Mouse (Mus musculus) embryonic facial prominence, embryonic 15.5 days (tissue): ENCODE measurements at regions not wholly inside any gene's neighbourhood (a gene's known extent, or its start where the extent isn't known, plus 50 kb on each side); places are given as distances from the start of the nearest gene placed in this dataset.
"Not testable (repeated sequence)": the region's sequence is repeated elsewhere in the genome, so short reads cannot be mapped to it uniquely, and the experiment has no call there.

Experiments used
- ATAC-seq: fragments of 200-750 bp; cut with Nextera tagmentation; 2 replicates; pipeline ENCODE4 v1.8.0; 2017; ENCODE audit warnings: low read depth, moderate TSS enrichment; ENCODE audit not compliant: insufficient number of reproducible peaks, low FRiP score, low TSS enrichment
- H3K27ac ChIP-seq: fragments of 300-500 bp; sonication (generic); replicated peaks from 2 replicates; pipeline ENCODE4 v1.5.1; 2015; ENCODE audit warnings: mild to moderate bottlenecking, inconsistent platforms
- H3K27me3 ChIP-seq: fragments of 300-500 bp; sonication (generic); 2 replicates; pipeline ENCODE4 v1.6.1; 2015; ENCODE audit warnings: inconsistent platforms
- H3K36me3 ChIP-seq: fragments of 300-500 bp; sonication (generic); 2 replicates; pipeline ENCODE4 v1.6.1; 2015; ENCODE audit warnings: mild to moderate bottlenecking, inconsistent platforms
- H3K4me1 ChIP-seq: fragments of 300-500 bp; sonication (generic); 2 replicates; pipeline ENCODE4 v1.6.1; 2015; ENCODE audit warnings: inconsistent platforms
- H3K4me2 ChIP-seq: fragments of 300-500 bp; sonication (generic); replicated peaks from 2 replicates; pipeline ENCODE4 v1.6.1; 2015; ENCODE audit warnings: mild to moderate bottlenecking, inconsistent platforms
- H3K4me3 ChIP-seq: fragments of 300-500 bp; sonication (generic); replicated peaks from 2 replicates; pipeline ENCODE4 v1.5.1; 2015; ENCODE audit warnings: mild to moderate bottlenecking, inconsistent platforms
- H3K9ac ChIP-seq: fragments of 300-500 bp; sonication (generic); 2 replicates; pipeline ENCODE4 v1.6.1; 2015; ENCODE audit warnings: inconsistent platforms
- H3K9me3 ChIP-seq: fragments of 300-500 bp; sonication (generic); replicated peaks from 2 replicates; pipeline ENCODE4 v1.6.1; 2016; ENCODE audit warnings: inconsistent platforms
- WGBS: fragments of 180-500 bp; shearing (Covaris S2); methylation state at CpG from one replicate; pipeline ENCODE4 v1.1.7; 2015; 5-methylcytosine and 5-hydroxymethylcytosine counted together

- WGBS, result 51% methylated on average over 2 of the region's 2 CpGs
- no peak for ATAC-seq
Observed at GRCm38 (mm10) chr7:62179387-62179786, 167.0 kb upstream of the Ndn start.

GRCm38 (mm10) chr7:62208529-62208928, 137.8 kb upstream of the Ndn start:
- no peak overlapping the region for H3K27ac ChIP-seq
- no peak overlapping the region for H3K9ac ChIP-seq
- H3K9me3 ChIP-seq, result no peaks in the 10 kb centered on the region
- H3K27me3 ChIP-seq, result no peaks in the 10 kb centered on the region
- H3K4me3 ChIP-seq, result no peak overlapping the region
- H3K4me2 ChIP-seq, result 0 out of 2 replicates have a peak overlapping the region, but pooled peaks have one; percentile 26
- no peaks in the 10 kb centered on the region for H3K4me1 ChIP-seq
- no peaks in the 10 kb centered on the region for H3K36me3 ChIP-seq
- no peak for ATAC-seq

More at GRCm38 (mm10) chr7:62179387-62179786, 167.0 kb upstream of the Ndn start:
- H3K4me3 ChIP-seq, result no peak overlapping the region
- H3K4me2 ChIP-seq, result no peak overlapping the region
- no peak overlapping the region for H3K9ac ChIP-seq
- H3K4me1 ChIP-seq, result no peaks in the 10 kb centered on the region
- no peaks in the 10 kb centered on the region for H3K27me3 ChIP-seq
- H3K36me3 ChIP-seq, result no peaks in the 10 kb centered on the region
- H3K9me3 ChIP-seq, result no peaks in the 10 kb centered on the region
- no peak overlapping the region for H3K27ac ChIP-seq

- H3K4me2 ChIP-seq, result peak overlapping the region; percentile 35
- no peaks in the 10 kb centered on the region for H3K27me3 ChIP-seq
- no peak overlapping the region for H3K9ac ChIP-seq
- WGBS, result 32% methylated on average over 12 of the region's 12 CpGs
- no peak for ATAC-seq
- no peaks in the 10 kb centered on the region for H3K36me3 ChIP-seq
- H3K4me1 ChIP-seq, result no peaks in the 10 kb centered on the region
- H3K4me3 ChIP-seq, result peak overlapping the region; percentile 45
- H3K27ac ChIP-seq, result no peak overlapping the region
- H3K9me3 ChIP-seq, result no peaks in the 10 kb centered on the region
Observed at GRCm38 (mm10) chr7:62209117-62209700, 137.2 kb upstream of the Ndn start.

- H3K27ac ChIP-seq, result no peak overlapping the region
- H3K9ac ChIP-seq, result no peak overlapping the region
- 22% methylated on average over 4 of the region's 4 CpGs for WGBS
- no peak overlapping the region for H3K4me3 ChIP-seq
- no peak overlapping the region for H3K4me2 ChIP-seq
- no peaks in the 10 kb centered on the region for H3K9me3 ChIP-seq
- ATAC-seq, result no peak
- no peaks in the 10 kb centered on the region for H3K4me1 ChIP-seq
- H3K36me3 ChIP-seq, result no peaks in the 10 kb centered on the region
- no peaks in the 10 kb centered on the region for H3K27me3 ChIP-seq
Observed at GRCm38 (mm10) chr7:62225184-62225583, 121.2 kb upstream of the Ndn start.

- ATAC-seq, result no peak
- Histone ChIP-seq H3K4me2 (no peak overlapping the region), H3K27ac (no peak overlapping the region), H3K4me1 (peaks cover 8% of the 10 kb centered on the region; the same call in 1 of the 2 replicates), H3K27me3 (no peaks in the 10 kb centered on the region), H3K9me3 (no peaks in the 10 kb centered on the region), H3K4me3 (no peak overlapping the region), H3K36me3 (no peaks in the 10 kb centered on the region), H3K9ac (no peak overlapping the region)
- 3% methylated on average over 1 of the region's 1 CpGs for WGBS
Observed at GRCm38 (mm10) chr7:62227727-62228126, 118.6 kb upstream of the Ndn start.

- Histone ChIP-seq H3K9ac (no peak overlapping the region), H3K27ac (peak overlapping the region; percentile 56), H3K36me3 (no peaks in the 10 kb centered on the region), H3K4me1 (peaks cover 8% of the 10 kb centered on the region; the same call in 1 of the 2 replicates), H3K9me3 (no peaks in the 10 kb centered on the region), H3K4me3 (peak overlapping the region; percentile 12; the same call in 1 of the 2 replicates), H3K27me3 (no peaks in the 10 kb centered on the region), H3K4me2 (peak overlapping the region; percentile 38)
- ATAC-seq, result no peak; the same call in 1 of the 2 replicates
- 12% methylated on average over 2 of the region's 2 CpGs for WGBS
Observed at GRCm38 (mm10) chr7:62230713-62231112, 115.7 kb upstream of the Ndn start.

GRCm38 (mm10) chr7:62231120-62231574, 115.2 kb upstream of the Ndn start:
- H3K27me3 ChIP-seq, result no peaks in the 10 kb centered on the region
- H3K4me1 ChIP-seq, result peaks cover 8% of the 10 kb centered on the region; the same call in 1 of the 2 replicates
- H3K27ac ChIP-seq, result peak overlapping the region; percentile 56
- ATAC-seq, result peak; percentile 91
- no peaks in the 10 kb centered on the region for H3K9me3 ChIP-seq
- peak overlapping the region; percentile 38 for H3K4me2 ChIP-seq
- H3K4me3 ChIP-seq, result peak overlapping the region; percentile 12; the same call in 1 of the 2 replicates
- H3K9ac ChIP-seq, result no peak overlapping the region
- 25% methylated on average over 13 of the region's 13 CpGs for WGBS
- H3K36me3 ChIP-seq, result no peaks in the 10 kb centered on the region

- peak; percentile 52; the same call in 1 of the 2 replicates for ATAC-seq
- no peaks in the 10 kb centered on the region for H3K9me3 ChIP-seq
- H3K4me1 ChIP-seq, result peaks cover 8% of the 10 kb centered on the region; the same call in 1 of the 2 replicates
- H3K9ac ChIP-seq, result no peak overlapping the region
- H3K4me2 ChIP-seq, result peak overlapping the region; percentile 38; the same call in 1 of the 2 replicates
- no peaks in the 10 kb centered on the region for H3K36me3 ChIP-seq
- H3K27ac ChIP-seq, result peak overlapping the region; percentile 56; the same call in 1 of the 2 replicates
- H3K27me3 ChIP-seq, result no peaks in the 10 kb centered on the region
- WGBS, result 39% methylated on average over 5 of the region's 5 CpGs
- no peak overlapping the region for H3K4me3 ChIP-seq
Observed at GRCm38 (mm10) chr7:62232076-62232475, 114.3 kb upstream of the Ndn start.

GRCm38 (mm10) chr7:62234037-62234436, 112.3 kb upstream of the Ndn start:
- no peaks in the 10 kb centered on the region for H3K9me3 ChIP-seq
- H3K4me3 ChIP-seq, result no peak overlapping the region
- H3K4me2 ChIP-seq, result no peak overlapping the region
- no peaks in the 10 kb centered on the region for H3K27me3 ChIP-seq
- H3K4me1 ChIP-seq, result peaks cover 8% of the 10 kb centered on the region; the same call in 1 of the 2 replicates
- no peak overlapping the region for H3K9ac ChIP-seq
- no peak for ATAC-seq
- no peaks in the 10 kb centered on the region for H3K36me3 ChIP-seq
- no peak overlapping the region for H3K27ac ChIP-seq
- 48% methylated on average over 6 of the region's 6 CpGs for WGBS

- ATAC-seq, result no peak
- no peaks in the 10 kb centered on the region for H3K36me3 ChIP-seq
- WGBS, result 60% methylated on average over 1 of the region's 1 CpGs
- H3K9me3 ChIP-seq, result no peaks in the 10 kb centered on the region
- peaks cover 4% of the 10 kb centered on the region; the same call in 1 of the 2 replicates for H3K4me1 ChIP-seq
- no peak overlapping the region for H3K9ac ChIP-seq
- no peak overlapping the region for H3K4me3 ChIP-seq
- no peaks in the 10 kb centered on the region for H3K27me3 ChIP-seq
- no peak overlapping the region for H3K27ac ChIP-seq
- no peak overlapping the region for H3K4me2 ChIP-seq
Observed at GRCm38 (mm10) chr7:62235766-62236165, 110.6 kb upstream of the Ndn start.

- no peak overlapping the region for H3K27ac ChIP-seq
- no peak overlapping the region for H3K4me3 ChIP-seq
- no peaks in the 10 kb centered on the region for H3K27me3 ChIP-seq
- H3K4me1 ChIP-seq, result no peaks in the 10 kb centered on the region
- no peak overlapping the region for H3K9ac ChIP-seq
- H3K36me3 ChIP-seq, result no peaks in the 10 kb centered on the region
- 33% methylated on average over 8 of the region's 8 CpGs for WGBS
- ATAC-seq, result no peak
- H3K9me3 ChIP-seq, result no peaks in the 10 kb centered on the region
- no peak overlapping the region for H3K4me2 ChIP-seq
Observed at GRCm38 (mm10) chr7:62261688-62262114, 84.7 kb upstream of the Ndn start.

- H3K9me3 ChIP-seq, H3K9ac ChIP-seq, H3K36me3 ChIP-seq, H3K27me3 ChIP-seq, H3K27ac ChIP-seq, H3K4me3 ChIP-seq, H3K4me2 ChIP-seq, ATAC-seq, H3K4me1 ChIP-seq: not testable (repeated sequence)
- WGBS, result 54% methylated on average over 2 of the region's 2 CpGs
Observed at GRCm38 (mm10) chr7:62262174-62262573, 84.2 kb upstream of the Ndn start.
